Mouse (Mus musculus): ENCODE measurements around the gene Prph. TPM values are rescaled to one million over a fixed set of nuclear protein-coding genes. Genes with fewer than 3 reads are reported as not detected.

Gene Prph
- total and polyA plus RNA-seq, 2 experiments from 2014 or later = 0.07 TPM; not detected in 1

- TF ChIP-seq EP300 (IDR thresholded peaks at IDR 0.05; ENCODE audit: low read depth) (no peak), CTCF (IDR thresholded peaks at IDR 0.05; ENCODE audit: low read depth) (no peak)
- peaks cover 13% of the 10 kb centered on the region for H3K27me3 ChIP-seq (ENCODE audit: control insufficient read depth, insufficient read depth, low read length)
- H3K27ac ChIP-seq (ENCODE audit: low read depth) = no peak overlapping the region
- no peak for DNase-seq (ENCODE audit: low spot score)
- H3K4me1 ChIP-seq (ENCODE audit: control insufficient read depth, insufficient read depth) = peaks cover 10% of the 10 kb centered on the region
- H3K9me3 ChIP-seq (replicated peaks; ENCODE audit: control insufficient read depth, low read length) = no peaks in the 10 kb centered on the region
- WGBS = 79% methylated on average over 3 of the region's 3 CpGs
- no peak overlapping the region for H3K4me3 ChIP-seq (ENCODE audit: low read depth, low read length)
- no peak overlapping the region for H3K4me2 ChIP-seq (ENCODE audit: low read depth, low read length)
- H3K36me3 ChIP-seq (replicated peaks; ENCODE audit: control insufficient read depth, insufficient read depth, low read length) = peaks cover 34% of the 10 kb centered on the region
- H3K9ac ChIP-seq (replicated peaks; ENCODE audit: low read depth, low read length) = no peak overlapping the region
- no peak for ATAC-seq (ENCODE audit: insufficient read depth, low read depth)
These were observed 24.8 kb downstream of the Prph start for GRCm38 (mm10) chr15:99079804-99080203.

GRCm38 (mm10) chr15:99082322-99082721 is 27.3 kb downstream of the Prph start:
- Histone ChIP-seq H3K4me1 (ENCODE audit: control insufficient read depth, insufficient read depth) (no peaks in the 10 kb centered on the region), H3K4me3 (ENCODE audit: low read depth, low read length) (no peak overlapping the region), H3K36me3 (replicated peaks; ENCODE audit: control insufficient read depth, insufficient read depth, low read length) (peaks cover 34% of the 10 kb centered on the region), H3K9ac (replicated peaks; ENCODE audit: low read depth, low read length) (no peak overlapping the region), H3K27ac (ENCODE audit: low read depth) (no peak overlapping the region), H3K4me2 (ENCODE audit: low read depth, low read length) (no peak overlapping the region), H3K9me3 (replicated peaks; ENCODE audit: control insufficient read depth, low read length) (no peaks in the 10 kb centered on the region), H3K27me3 (ENCODE audit: control insufficient read depth, insufficient read depth, low read length) (peaks cover 38% of the 10 kb centered on the region)
- 95% methylated on average over 12 of the region's 12 CpGs for WGBS
- no peak for DNase-seq (ENCODE audit: low spot score)
- no peak for ATAC-seq (ENCODE audit: insufficient read depth, low read depth)
- TF ChIP-seq CTCF (IDR thresholded peaks at IDR 0.05; ENCODE audit: low read depth) = no peak

GRCm38 (mm10) chr15:99082840-99083239 is 27.9 kb downstream of the Prph start:
- Histone ChIP-seq H3K27me3 (ENCODE audit: control insufficient read depth, insufficient read depth, low read length) (peaks cover 43% of the 10 kb centered on the region), H3K27ac (ENCODE audit: low read depth) (no peak overlapping the region), H3K4me2 (ENCODE audit: low read depth, low read length) (no peak overlapping the region), H3K9ac (replicated peaks; ENCODE audit: low read depth, low read length) (no peak overlapping the region), H3K9me3 (replicated peaks; ENCODE audit: control insufficient read depth, low read length) (no peaks in the 10 kb centered on the region), H3K4me1 (ENCODE audit: control insufficient read depth, insufficient read depth) (no peaks in the 10 kb centered on the region), H3K36me3 (replicated peaks; ENCODE audit: control insufficient read depth, insufficient read depth, low read length) (peaks cover 34% of the 10 kb centered on the region), H3K4me3 (ENCODE audit: low read depth, low read length) (no peak overlapping the region)
- WGBS = 91% methylated on average over 16 of the region's 16 CpGs
- DNase-seq (ENCODE audit: low spot score) (no peak), ATAC-seq (ENCODE audit: insufficient read depth, low read depth) (no peak)
- TF ChIP-seq EP300 (IDR thresholded peaks at IDR 0.05; ENCODE audit: low read depth) (no peak), CTCF (IDR thresholded peaks at IDR 0.05; ENCODE audit: low read depth) (no peak)

GRCm38 (mm10) chr15:99083258-99083657 is 28.3 kb downstream of the Prph start:
- Histone ChIP-seq H3K9me3 (replicated peaks; ENCODE audit: control insufficient read depth, low read length) (no peaks in the 10 kb centered on the region), H3K27ac (ENCODE audit: low read depth) (no peak overlapping the region), H3K4me1 (ENCODE audit: control insufficient read depth, insufficient read depth) (no peaks in the 10 kb centered on the region), H3K4me3 (ENCODE audit: low read depth, low read length) (no peak overlapping the region), H3K9ac (replicated peaks; ENCODE audit: low read depth, low read length) (no peak overlapping the region), H3K36me3 (replicated peaks; ENCODE audit: control insufficient read depth, insufficient read depth, low read length) (peaks cover 34% of the 10 kb centered on the region), H3K4me2 (ENCODE audit: low read depth, low read length) (no peak overlapping the region), H3K27me3 (ENCODE audit: control insufficient read depth, insufficient read depth, low read length) (peaks cover 47% of the 10 kb centered on the region)
- TF ChIP-seq EP300 (IDR thresholded peaks at IDR 0.05; ENCODE audit: low read depth) (no peak), CTCF (IDR thresholded peaks at IDR 0.05; ENCODE audit: low read depth) (peak; percentile 65)
- 69% methylated on average over 9 of the region's 9 CpGs for WGBS
- ATAC-seq (ENCODE audit: insufficient read depth, low read depth) (no peak), DNase-seq (ENCODE audit: low spot score) (peak; percentile 52)

- TF ChIP-seq CTCF (IDR thresholded peaks at IDR 0.05; ENCODE audit: low read depth) (no peak), EP300 (IDR thresholded peaks at IDR 0.05; ENCODE audit: low read depth) (no peak)
- Histone ChIP-seq H3K9ac (replicated peaks; ENCODE audit: low read depth, low read length) (no peak overlapping the region), H3K4me3 (ENCODE audit: low read depth, low read length) (no peak overlapping the region), H3K27ac (ENCODE audit: low read depth) (no peak overlapping the region), H3K4me1 (ENCODE audit: control insufficient read depth, insufficient read depth) (no peaks in the 10 kb centered on the region), H3K36me3 (replicated peaks; ENCODE audit: control insufficient read depth, insufficient read depth, low read length) (peaks cover 30% of the 10 kb centered on the region), H3K4me2 (ENCODE audit: low read depth, low read length) (no peak overlapping the region), H3K27me3 (ENCODE audit: control insufficient read depth, insufficient read depth, low read length) (peaks cover 55% of the 10 kb centered on the region), H3K9me3 (replicated peaks; ENCODE audit: control insufficient read depth, low read length) (no peaks in the 10 kb centered on the region)
- DNase-seq (ENCODE audit: low spot score) (no peak), ATAC-seq (ENCODE audit: insufficient read depth, low read depth) (no peak)
- WGBS = 19% methylated on average over 11 of the region's 11 CpGs
These were observed 29.0 kb downstream of the Prph start for GRCm38 (mm10) chr15:99083867-99084557.

GRCm38 (mm10) chr15:99084618-99085017 is 29.6 kb downstream of the Prph start:
- no peak overlapping the region for H3K4me3 ChIP-seq (ENCODE audit: low read depth, low read length)
- no peak overlapping the region for H3K9ac ChIP-seq (replicated peaks; ENCODE audit: low read depth, low read length)
- 26% methylated on average over 19 of the region's 19 CpGs for whole genome bisulfite sequencing

More at GRCm38 (mm10) chr15:99084618-99085017, 29.6 kb downstream of the Prph start:
- Histone ChIP-seq H3K4me2 (ENCODE audit: low read depth, low read length) (no peak overlapping the region), H3K27ac (ENCODE audit: low read depth) (no peak overlapping the region), H3K36me3 (replicated peaks; ENCODE audit: control insufficient read depth, insufficient read depth, low read length) (peaks cover 30% of the 10 kb centered on the region), H3K27me3 (ENCODE audit: control insufficient read depth, insufficient read depth, low read length) (peaks cover 61% of the 10 kb centered on the region), H3K9me3 (replicated peaks; ENCODE audit: control insufficient read depth, low read length) (no peaks in the 10 kb centered on the region), H3K4me1 (ENCODE audit: control insufficient read depth, insufficient read depth) (no peaks in the 10 kb centered on the region)
- no peak for TF ChIP-seq CTCF (IDR thresholded peaks at IDR 0.05; ENCODE audit: low read depth)
- TF ChIP-seq EP300 (IDR thresholded peaks at IDR 0.05; ENCODE audit: low read depth) = no peak
- ATAC-seq (ENCODE audit: insufficient read depth, low read depth) = no peak
- DNase-seq (ENCODE audit: low spot score) = no peak
